Mouse (Mus musculus) hindbrain, embryonic 11.5 days (tissue): ENCODE measurements around the gene Vwa8. TPM values are rescaled to one million over a fixed set of nuclear protein-coding genes. Genes with fewer than 3 reads are reported as not detected.

Experiments
- ATAC-seq: fragments of 200-750 bp; cut with Nextera tagmentation; 2 replicates; pipeline ENCODE4 v1.8.0; 2017; ENCODE audit warnings: mild to moderate bottlenecking, moderate TSS enrichment, moderate library complexity; ENCODE audit not compliant: low FRiP score
- DNase-seq: peaks from one replicate; pipeline ENCODE4 v3.0.0-alpha.2; 2015; ENCODE audit warnings: low spot score
- H3K27ac ChIP-seq: fragments of 300-500 bp; sonication (generic); 2 replicates; pipeline ENCODE4 v1.5.1; 2014; ENCODE audit warnings: mild to moderate bottlenecking, low read depth, low read length
- H3K27me3 ChIP-seq: fragments of 300-500 bp; sonication (generic); 2 replicates; pipeline ENCODE4 v1.6.1; 2014; ENCODE audit warnings: mild to moderate bottlenecking, low read length, moderate library complexity, mixed read lengths; ENCODE audit not compliant: control insufficient read depth, insufficient read depth
- H3K36me3 ChIP-seq: fragments of 300-500 bp; sonication (generic); 2 replicates; pipeline ENCODE4 v1.6.1; 2014; ENCODE audit warnings: mild to moderate bottlenecking, low read length, moderate library complexity, mixed read lengths; ENCODE audit not compliant: control insufficient read depth, insufficient read depth
- H3K4me1 ChIP-seq: fragments of 300-500 bp; sonication (generic); replicated peaks from 2 replicates; pipeline ENCODE4 v1.6.1; 2014; ENCODE audit warnings: low read length, mixed read lengths; ENCODE audit not compliant: control insufficient read depth, insufficient read depth
- H3K4me2 ChIP-seq: fragments of 300-500 bp; sonication (generic); replicated peaks from 2 replicates; pipeline ENCODE4 v1.6.1; 2014; ENCODE audit warnings: mild to moderate bottlenecking, low read depth, low read length
- H3K4me3 ChIP-seq: fragments of 300-500 bp; sonication (generic); 2 replicates; pipeline ENCODE4 v1.5.1; 2014; ENCODE audit warnings: low read depth, low read length
- H3K9ac ChIP-seq: fragments of 300-500 bp; sonication (generic); 2 replicates; pipeline ENCODE4 v1.6.1; 2014; ENCODE audit warnings: low read depth, low read length
- H3K9me3 ChIP-seq: fragments of 300-500 bp; sonication (generic); 2 replicates; pipeline ENCODE4 v1.6.1; 2016; ENCODE audit warnings: low read length; ENCODE audit not compliant: control insufficient read depth
- WGBS: fragments of 180-500 bp; shearing (Covaris S2); extraction: QIAGEN DNeasy Blood & Tissue Kit; methylation state at CpG from one replicate; pipeline ENCODE4 v1.1.7; 2014; 5-methylcytosine and 5-hydroxymethylcytosine counted together
- polyA plus RNA-seq: library from polyadenylated mRNA; unstranded; fragments of >200 nt; fragmentation: Nextera tagmentation; extraction: Ambion mirVana; gene quantifications from 2 replicates; pipeline ENCODE4 v1.2.1, GENCODE M21; 2014

Vwa8 gene
- polyA plus RNA-seq, 1 experiment from 2014 or later = 7.2 TPM

DNA sequence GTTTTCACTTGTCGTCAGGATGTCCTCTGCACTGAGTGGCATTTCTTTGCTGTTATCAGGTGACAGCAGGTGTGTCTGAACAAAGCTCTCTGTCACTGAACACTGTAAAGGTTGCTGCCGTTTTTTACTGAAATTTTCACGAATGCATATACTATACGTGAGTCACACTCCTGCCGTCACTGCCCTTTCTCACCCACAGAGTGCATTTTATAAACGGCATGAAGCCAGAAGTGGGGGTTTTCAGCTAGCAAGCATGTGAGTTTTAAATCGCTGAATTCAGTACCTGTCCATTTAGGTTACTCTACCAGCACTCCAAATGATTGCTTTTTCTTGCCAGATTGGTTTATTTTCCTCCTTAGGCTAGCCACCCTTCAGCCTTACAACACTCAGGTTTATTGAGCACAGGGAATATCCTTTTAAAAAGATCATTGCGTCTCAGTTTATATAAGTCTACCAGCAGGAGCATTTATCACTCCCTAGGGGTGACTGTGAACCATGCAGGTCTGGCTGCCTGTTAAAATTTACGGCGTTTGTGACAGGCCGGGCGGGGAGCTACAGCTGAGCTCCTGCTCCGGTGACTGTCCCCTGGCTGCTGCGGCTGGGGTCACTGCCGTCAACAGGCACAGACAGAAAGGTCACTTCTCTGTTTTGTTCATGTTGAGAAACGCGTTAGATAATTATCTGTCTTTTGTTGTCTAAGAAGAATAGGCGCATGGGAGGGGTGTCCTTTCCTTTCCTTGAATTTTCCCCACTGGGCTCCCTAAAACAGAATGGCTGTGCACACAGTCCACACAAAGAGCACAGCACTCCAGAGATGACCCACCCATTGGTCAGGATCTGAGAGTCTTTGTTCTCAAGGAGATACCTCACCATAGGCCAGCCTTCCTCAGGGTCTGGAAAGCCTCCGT lies 291.3 kb downstream of the Vwa8 start:
- 27% methylated on average over 19 of the region's 19 CpGs for WGBS
- peak; percentile 89 for ATAC-seq
- no peak overlapping the region for H3K9ac ChIP-seq
- H3K4me2 ChIP-seq = no peak overlapping the region; the same call in 1 of the 2 replicates
- no peaks in the 10 kb centered on the region for H3K27me3 ChIP-seq
- H3K9me3 ChIP-seq = no peaks in the 10 kb centered on the region
- H3K36me3 ChIP-seq = no peaks in the 10 kb centered on the region
- H3K4me3 ChIP-seq = no peak overlapping the region
- peaks cover 5% of the 10 kb centered on the region; the same call in 1 of the 2 replicates for H3K4me1 ChIP-seq
- DNase-seq = peak; percentile 47
- H3K27ac ChIP-seq = peak overlapping the region; percentile 24; the same call in 1 of the 2 replicates

- Histone ChIP-seq H3K36me3 (no peaks in the 10 kb centered on the region), H3K4me2 (no peak overlapping the region), H3K4me1 (peaks cover 5% of the 10 kb centered on the region; the same call in 1 of the 2 replicates), H3K9me3 (no peaks in the 10 kb centered on the region), H3K27ac (peak overlapping the region; percentile 24; the same call in 1 of the 2 replicates), H3K27me3 (no peaks in the 10 kb centered on the region), H3K4me3 (no peak overlapping the region), H3K9ac (no peak overlapping the region)
- ATAC-seq = no peak; the same call in none of the 2 replicates
- no peak for DNase-seq
- 65% methylated on average over 2 of the region's 2 CpGs for WGBS
Measured at GRCm38 (mm10) chr14:79140826-79141219, 292.0 kb downstream of the Vwa8 start.

DNA sequence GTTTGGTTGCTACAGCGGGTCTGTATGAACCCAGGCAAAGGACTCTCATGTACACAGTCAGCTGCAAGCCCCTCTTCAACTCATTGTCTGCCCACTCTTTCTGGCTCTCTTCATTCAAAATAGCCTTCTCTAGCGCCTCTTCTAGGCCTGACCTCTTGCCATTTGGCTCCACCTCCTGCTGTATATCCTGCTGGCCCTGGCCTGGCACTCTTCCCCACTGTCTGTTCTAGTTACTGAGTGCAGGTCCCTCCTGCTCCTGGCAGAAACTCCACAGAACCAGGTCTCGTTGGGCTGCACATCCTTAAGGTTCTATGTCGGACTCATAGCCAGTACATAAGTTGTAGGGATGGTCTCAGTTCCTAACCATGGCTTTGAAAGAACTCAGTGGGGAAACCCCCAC lies 293.5 kb downstream of the Vwa8 start:
- no peaks in the 10 kb centered on the region for H3K27me3 ChIP-seq
- no peak overlapping the region for H3K27ac ChIP-seq
- WGBS = 78% methylated on average over 4 of the region's 4 CpGs
- H3K9ac ChIP-seq = no peak overlapping the region
- no peak overlapping the region for H3K4me3 ChIP-seq
- no peak overlapping the region for H3K4me2 ChIP-seq
- H3K36me3 ChIP-seq = no peaks in the 10 kb centered on the region
- H3K4me1 ChIP-seq = peaks cover 5% of the 10 kb centered on the region; the same call in 1 of the 2 replicates
- no peak for ATAC-seq
- H3K9me3 ChIP-seq = no peaks in the 10 kb centered on the region
- no peak for DNase-seq

GRCm38 (mm10) chr14:79143696-79144095 lies 294.8 kb downstream of the Vwa8 start:
- DNase-seq (no peak), ATAC-seq (no peak)
- no peaks in the 10 kb centered on the region for H3K9me3 ChIP-seq
- H3K36me3 ChIP-seq = no peaks in the 10 kb centered on the region
- H3K4me3 ChIP-seq = no peak overlapping the region
- no peak overlapping the region for H3K9ac ChIP-seq
- H3K27me3 ChIP-seq = no peaks in the 10 kb centered on the region
- 92% methylated on average over 9 of the region's 9 CpGs for WGBS
- peaks cover 5% of the 10 kb centered on the region; the same call in 1 of the 2 replicates for H3K4me1 ChIP-seq
- H3K27ac ChIP-seq = no peak overlapping the region
- H3K4me2 ChIP-seq = no peak overlapping the region

DNA sequence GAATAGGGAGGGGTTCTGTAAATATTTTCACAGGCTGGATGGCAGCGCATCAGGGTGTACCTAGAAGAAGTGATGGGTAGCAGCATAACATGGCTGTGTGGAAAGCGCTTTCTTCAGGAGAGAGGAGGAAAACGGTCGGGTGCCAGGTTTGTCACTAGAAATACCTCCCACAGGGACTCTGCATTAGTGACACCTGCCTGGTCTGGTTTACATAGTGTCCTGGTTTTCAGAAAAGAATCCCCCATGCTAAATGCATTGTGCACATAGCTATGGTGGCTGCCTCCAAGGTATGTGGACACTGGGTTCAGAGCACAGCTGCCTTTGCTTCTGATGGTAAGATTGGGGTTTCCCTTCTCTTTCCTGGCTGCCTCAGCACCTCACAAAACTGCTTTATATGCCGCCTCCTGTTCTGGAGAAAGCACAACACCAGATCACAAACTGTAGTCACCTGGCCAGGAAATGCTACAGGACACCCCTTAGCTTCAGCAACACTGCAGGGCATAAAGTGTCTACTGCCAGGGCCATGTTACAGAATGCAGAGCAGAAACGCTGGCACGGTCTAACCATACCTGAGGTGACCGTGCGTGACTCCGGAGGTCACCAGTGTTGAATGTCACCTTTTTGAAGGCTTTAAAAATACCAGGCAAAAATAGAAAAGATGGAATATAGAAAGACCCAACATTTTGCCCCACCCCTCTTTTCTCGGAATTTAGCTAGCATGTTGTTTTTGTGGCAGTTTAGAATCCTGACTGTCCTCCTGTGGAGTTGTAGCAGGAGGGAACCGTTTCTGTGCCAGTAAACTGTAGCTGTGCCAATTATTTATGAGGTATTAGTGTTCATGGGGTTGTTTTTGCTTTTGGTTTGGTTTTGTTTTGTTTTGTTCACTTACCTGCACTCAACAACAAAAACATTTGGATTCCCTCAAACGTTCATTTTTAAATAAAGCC lies 295.7 kb downstream of the Vwa8 start:
- Histone ChIP-seq H3K4me2 (no peak overlapping the region), H3K4me1 (peaks cover 5% of the 10 kb centered on the region; the same call in 1 of the 2 replicates), H3K27ac (no peak overlapping the region), H3K36me3 (no peaks in the 10 kb centered on the region), H3K9me3 (no peaks in the 10 kb centered on the region), H3K4me3 (no peak overlapping the region), H3K27me3 (no peaks in the 10 kb centered on the region), H3K9ac (no peak overlapping the region)
- 89% methylated on average over 13 of the region's 13 CpGs for WGBS
- ATAC-seq (no peak), DNase-seq (no peak)

DNA sequence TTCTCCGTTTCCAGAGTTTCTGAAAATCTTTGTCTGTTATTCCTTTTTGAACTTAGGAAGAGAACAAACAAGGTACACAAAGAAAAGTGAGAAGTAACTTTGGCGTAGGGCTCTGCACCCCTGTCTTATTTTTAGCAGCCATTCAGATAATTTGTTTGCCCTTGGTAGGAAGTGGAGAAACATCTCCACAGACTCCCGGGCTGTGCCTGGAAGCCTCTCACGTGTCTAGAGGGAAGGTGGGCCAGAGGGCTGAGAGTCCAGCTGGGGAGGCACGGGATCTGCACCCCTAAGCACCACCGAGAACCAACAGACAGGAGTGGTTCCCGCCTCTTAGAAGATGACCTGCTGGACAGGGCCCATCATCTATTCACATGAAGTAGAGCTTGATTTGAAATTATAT lies 302.9 kb downstream of the Vwa8 start:
- 89% methylated on average over 7 of the region's 7 CpGs for WGBS
- DNase-seq = no peak

DNA sequence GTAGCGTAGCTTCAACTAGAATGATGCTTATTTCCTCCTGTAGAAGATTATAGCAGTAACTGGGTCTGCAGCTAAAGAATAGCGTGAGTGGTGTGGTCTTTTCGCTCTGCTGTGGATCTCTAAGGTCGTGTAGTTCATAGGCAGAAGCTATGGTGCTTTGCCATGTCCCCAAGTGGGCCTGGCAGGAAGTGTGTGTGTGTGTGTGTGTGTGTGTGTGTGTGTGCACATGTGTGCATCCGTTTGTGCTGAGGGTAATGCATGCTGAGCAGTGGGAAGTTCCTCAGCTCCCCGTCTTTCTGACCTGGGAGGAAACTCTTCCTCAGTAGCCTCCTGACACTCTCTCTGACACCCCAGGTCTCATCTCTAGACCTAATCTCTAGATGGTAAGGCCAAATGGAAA lies 305.0 kb downstream of the Vwa8 start:
- no peak for ATAC-seq

More for the DNA sequence above, 302.9 kb downstream of the Vwa8 start:
- Histone ChIP-seq H3K9me3 (no peaks in the 10 kb centered on the region), H3K4me1 (no peaks in the 10 kb centered on the region), H3K27ac (no peak overlapping the region), H3K4me2 (no peak overlapping the region), H3K4me3 (no peak overlapping the region), H3K9ac (no peak overlapping the region), H3K36me3 (no peaks in the 10 kb centered on the region), H3K27me3 (no peaks in the 10 kb centered on the region)
- ATAC-seq = no peak

DNA sequence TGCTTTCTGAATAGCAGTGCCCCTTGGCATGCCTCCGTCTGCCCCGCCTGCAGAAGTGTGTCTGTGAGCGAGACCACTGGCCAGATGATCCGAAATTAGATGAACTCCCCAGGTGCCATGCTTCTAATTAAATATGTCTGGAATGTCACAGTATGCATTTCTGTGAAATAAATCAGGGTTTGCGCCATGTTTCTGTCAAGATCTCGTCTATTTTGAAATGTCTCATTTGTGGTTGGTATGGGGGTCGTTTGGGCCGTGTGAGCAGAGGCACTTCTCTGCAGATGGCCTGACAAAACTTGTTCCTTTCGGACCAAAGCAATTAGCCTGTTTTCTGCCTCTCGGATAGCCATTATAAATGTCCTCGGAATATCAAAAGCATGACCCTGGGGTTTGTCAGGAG lies 306.1 kb downstream of the Vwa8 start:
- no peak for ATAC-seq
- Histone ChIP-seq H3K4me2 (no peak overlapping the region), H3K4me3 (no peak overlapping the region), H3K27me3 (no peaks in the 10 kb centered on the region), H3K9me3 (no peaks in the 10 kb centered on the region), H3K27ac (no peak overlapping the region), H3K4me1 (no peaks in the 10 kb centered on the region), H3K36me3 (no peaks in the 10 kb centered on the region), H3K9ac (no peak overlapping the region)
- whole genome bisulfite sequencing = 75% methylated on average over 11 of the region's 11 CpGs
- DNase-seq = no peak

More for the DNA sequence above, 305.0 kb downstream of the Vwa8 start:
- no peak overlapping the region for H3K9ac ChIP-seq
- no peak overlapping the region for H3K4me2 ChIP-seq
- no peaks in the 10 kb centered on the region for H3K36me3 ChIP-seq
- no peak overlapping the region for H3K4me3 ChIP-seq
- no peaks in the 10 kb centered on the region for H3K4me1 ChIP-seq
- 89% methylated on average over 6 of the region's 6 CpGs for WGBS
- H3K27me3 ChIP-seq = no peaks in the 10 kb centered on the region
- DNase-seq = no peak
- no peak overlapping the region for H3K27ac ChIP-seq
- H3K9me3 ChIP-seq = no peaks in the 10 kb centered on the region
